Mouse (Mus musculus) common myeloid progenitor, adult 5-6 weeks (primary cell): ENCODE data around the gene Rad51b. TPM values are rescaled to one million over a fixed set of nuclear protein-coding genes. Genes with fewer than 3 reads are reported as not detected.

Source experiments
- ATAC-seq: replicated peaks from 2 replicates; pipeline ENCODE4 v1.8.0; 2016; ENCODE audit warnings: low read depth, mild to moderate bottlenecking, moderate TSS enrichment, inconsistent platforms; ENCODE audit not compliant: poor library complexity, severe bottlenecking
- total RNA-seq: library from RNA; stranded (forward); fragments of 200-1000, 187-1606 nt; gene quantifications from 2 replicates; pipeline ENCODE4 v1.2.3, GENCODE M21; 2017

Gene Rad51b
- total RNA-seq, 1 experiment from 2014 or later = 10.8 TPM

DNA sequence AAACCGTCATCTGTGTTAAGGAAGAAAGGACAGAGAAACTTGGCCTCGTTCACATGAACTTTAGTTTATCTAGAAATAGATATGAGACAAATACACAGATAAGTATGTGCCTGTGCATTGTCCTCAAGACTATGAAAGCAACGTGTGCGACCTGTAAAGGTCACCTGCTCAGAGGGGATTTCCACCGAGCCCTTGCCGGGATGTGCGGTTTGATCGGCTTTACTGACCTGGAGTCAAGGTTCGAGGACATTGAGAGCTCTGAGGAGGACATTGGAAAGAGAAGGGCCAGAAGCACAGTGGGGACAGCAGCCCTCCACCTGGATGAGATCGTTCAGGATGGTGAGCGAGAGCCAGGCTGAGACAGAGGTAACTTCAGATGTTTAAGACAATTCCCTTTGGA, 561.3 kb downstream of the Rad51b start:
- no peak for ATAC-seq

DNA sequence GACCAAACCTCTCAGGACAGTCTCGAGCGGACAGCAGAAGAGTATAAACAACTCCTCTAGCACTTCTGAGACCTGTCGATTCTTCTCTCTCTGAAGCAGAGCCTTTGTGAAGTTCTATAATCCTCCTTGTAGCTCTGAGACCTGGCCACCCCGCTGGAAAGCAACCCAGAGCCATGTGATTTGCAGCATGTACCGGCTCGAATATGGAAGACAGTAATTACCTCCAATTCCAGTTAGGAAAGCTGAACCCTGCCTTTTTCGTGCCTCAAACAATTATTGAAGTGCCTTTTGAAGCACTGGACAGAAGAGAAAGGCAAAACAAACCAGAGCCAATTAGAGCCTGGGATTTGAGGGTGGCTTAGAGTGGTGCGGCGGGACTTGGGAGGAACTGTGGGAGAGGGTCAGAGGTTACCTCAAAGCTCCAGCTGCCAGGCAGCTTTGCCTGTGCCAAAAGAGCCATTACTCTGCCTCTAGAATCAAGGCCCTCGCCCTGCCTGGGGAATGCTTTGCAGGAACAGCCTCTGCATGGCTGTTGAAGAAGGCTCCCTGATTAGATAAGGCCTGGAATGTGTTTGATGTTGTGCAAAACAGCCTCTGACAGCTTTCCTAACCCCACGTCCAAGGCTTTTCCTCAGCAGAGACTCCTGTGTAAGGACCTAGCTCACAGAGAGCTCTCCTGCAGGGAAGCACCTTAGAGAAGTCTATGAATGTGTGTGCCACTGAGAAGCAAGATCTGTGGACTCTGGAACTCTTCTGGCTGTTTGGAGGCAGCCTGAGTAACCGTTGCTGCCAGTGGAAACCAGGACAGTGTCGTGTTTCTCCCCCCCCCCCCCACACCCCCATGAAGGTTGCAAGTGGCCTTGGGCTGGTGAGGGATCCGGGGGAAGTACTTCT, 562.5 kb downstream of the Rad51b start:
- ATAC-seq = no peak

DNA sequence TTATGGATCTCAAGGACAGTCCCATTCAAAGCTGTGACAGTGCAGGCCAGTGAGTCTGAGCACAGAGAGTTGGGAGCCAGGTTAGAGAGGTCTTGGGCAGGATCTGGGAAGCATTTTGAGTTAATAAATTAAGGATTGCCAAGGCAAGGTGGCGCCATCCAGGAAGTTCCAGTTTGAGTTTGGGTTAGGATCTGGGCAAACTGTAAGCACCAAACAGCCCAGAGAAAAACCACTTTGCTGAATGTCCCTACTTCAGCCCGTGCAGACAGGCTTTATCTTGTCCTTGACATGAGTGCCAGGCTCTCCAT, 563.1 kb downstream of the Rad51b start:
- no peak for ATAC-seq

Other genes starting within 250 kb of the Rad51b start
- 23.6 and 25.6 TPM in 2 replicates for gene Pigh, start 207.6 kb upstream of the Rad51b start, total RNA-seq
- gene Arg2, start 166.5 kb upstream of the Rad51b start, total RNA-seq = not detected in 2 replicates
- gene Vti1b, start 124.6 kb upstream of the Rad51b start, total RNA-seq = 147 and 182 TPM in 2 replicates
- gene Rdh11, start 105.0 kb upstream of the Rad51b start, total RNA-seq = 24.7 and 25.1 TPM in 2 replicates
- 0.73 and 5.1 TPM in 2 replicates for gene Rdh12, start 88.4 kb upstream of the Rad51b start, total RNA-seq
- 6.5 and 16.3 TPM in 2 replicates for gene Zfyve26, start 978 bp upstream of the Rad51b start, total RNA-seq